Mouse (Mus musculus) adrenal gland, adult (tissue): ENCODE data around the gene Mipol1.
"Not testable (repeated sequence)": the region's sequence is repeated elsewhere in the genome, so short reads cannot be mapped to it uniquely, and the experiment has no call there.

Experiments
- DNase-seq, 2 experiments: peaks; one replicate each; pipeline ENCODE4 v3.0.0; 2022 to 2023; ENCODE audit warnings: low spot score in 1 of 2; ENCODE audit not compliant: inconsistent age in 2 of 2

Mipol1 gene

GRCm38 (mm10) chr12:57413833-57414232, 183.6 kb downstream of the Mipol1 start:
- DNase-seq: no peak

- no peak for DNase-seq
These were observed 194.7 kb downstream of the Mipol1 start for GRCm38 (mm10) chr12:57424902-57425301.

GRCm38 (mm10) chr12:57428243-57428642, 198.0 kb downstream of the Mipol1 start:
- no peak for DNase-seq

GRCm38 (mm10) chr12:57428767-57429166, 198.5 kb downstream of the Mipol1 start:
- no peak for DNase-seq

GRCm38 (mm10) chr12:57436939-57437659, 206.9 kb downstream of the Mipol1 start:
- DNase-seq: not testable (repeated sequence)

- peak in 1 of 2 experiments; percentile 38 for DNase-seq
These were observed 214.2 kb downstream of the Mipol1 start for GRCm38 (mm10) chr12:57444281-57444903.

GRCm38 (mm10) chr12:57447331-57447730, 217.1 kb downstream of the Mipol1 start:
- no peak for DNase-seq

GRCm38 (mm10) chr12:57449299-57449698, 219.1 kb downstream of the Mipol1 start:
- DNase-seq: no peak

GRCm38 (mm10) chr12:57450017-57450583, 219.9 kb downstream of the Mipol1 start:
- no peak for DNase-seq

GRCm38 (mm10) chr12:57456911-57457310, 226.7 kb downstream of the Mipol1 start:
- no peak for DNase-seq

- DNase-seq: no peak
These were observed 227.1 kb downstream of the Mipol1 start for GRCm38 (mm10) chr12:57457339-57457738.

GRCm38 (mm10) chr12:57464520-57465334, 234.5 kb downstream of the Mipol1 start:
- no peak for DNase-seq

- DNase-seq: no peak
These were observed 241.6 kb downstream of the Mipol1 start for GRCm38 (mm10) chr12:57471786-57472185.

- DNase-seq: no peak
These were observed 246.6 kb downstream of the Mipol1 start for GRCm38 (mm10) chr12:57476876-57477275.

GRCm38 (mm10) chr12:57481823-57482222, 251.6 kb downstream of the Mipol1 start:
- no peak for DNase-seq

- DNase-seq: no peak
These were observed 266.3 kb downstream of the Mipol1 start for GRCm38 (mm10) chr12:57496347-57497119.

- no peak for DNase-seq
These were observed 270.0 kb downstream of the Mipol1 start for GRCm38 (mm10) chr12:57500246-57500645.

- DNase-seq: no peak
These were observed 275.1 kb downstream of the Mipol1 start for GRCm38 (mm10) chr12:57505329-57505728.

- no peak for DNase-seq
These were observed 278.7 kb downstream of the Mipol1 start for GRCm38 (mm10) chr12:57508938-57509337.

- DNase-seq: peak in 1 of 2 experiments; percentile 19
These were observed 279.5 kb downstream of the Mipol1 start for GRCm38 (mm10) chr12:57509726-57510125.

GRCm38 (mm10) chr12:57511127-57511526, 280.9 kb downstream of the Mipol1 start:
- no peak for DNase-seq
